Mouse (Mus musculus) intestine, postnatal 0 days (tissue): ENCODE results near the gene Cnot11. TPM values are rescaled to one million over a fixed set of nuclear protein-coding genes. Genes with fewer than 3 reads are reported as not detected.

Experiments used
- ATAC-seq: fragments of 200-750 bp; cut with Nextera tagmentation; 2 replicates; pipeline ENCODE4 v1.8.0; 2017; ENCODE audit warnings: mild to moderate bottlenecking, moderate TSS enrichment, moderate library complexity
- H3K27ac ChIP-seq: fragments of 300-500 bp; sonication (generic); 2 replicates; pipeline ENCODE4 v1.5.1; 2014; ENCODE audit warnings: mild to moderate bottlenecking, low read depth, low read length, moderate library complexity
- H3K27me3 ChIP-seq: fragments of 300-500 bp; sonication (generic); replicated peaks from 2 replicates; pipeline ENCODE4 v1.6.1; 2014; ENCODE audit warnings: low read length, mixed read lengths; ENCODE audit not compliant: control insufficient read depth, insufficient read depth
- H3K36me3 ChIP-seq: fragments of 300-500 bp; sonication (generic); 2 replicates; pipeline ENCODE4 v1.6.1; 2014; ENCODE audit warnings: mild to moderate bottlenecking, moderate library complexity; ENCODE audit not compliant: control insufficient read depth, insufficient read depth
- H3K4me1 ChIP-seq: fragments of 300-500 bp; sonication (generic); replicated peaks from 2 replicates; pipeline ENCODE4 v1.6.1; 2014; ENCODE audit warnings: antibody characterized with exemption, low read length, mixed read lengths; ENCODE audit not compliant: control insufficient read depth, insufficient read depth
- H3K4me2 ChIP-seq: fragments of 300-500 bp; sonication (generic); replicated peaks from 2 replicates; pipeline ENCODE4 v1.6.1; 2014; ENCODE audit warnings: low read depth, mild to moderate bottlenecking, moderate library complexity
- H3K4me3 ChIP-seq: fragments of 300-500 bp; sonication (generic); 2 replicates; pipeline ENCODE4 v1.5.1; 2014; ENCODE audit warnings: low read depth, low read length
- H3K9ac ChIP-seq: fragments of 300-500 bp; sonication (generic); 2 replicates; pipeline ENCODE4 v1.6.1; 2014; ENCODE audit warnings: mild to moderate bottlenecking, low read depth, low read length
- H3K9me3 ChIP-seq: fragments of 300-500 bp; sonication (generic); 2 replicates; pipeline ENCODE4 v1.6.1; 2016; ENCODE audit warnings: mixed run types; ENCODE audit not compliant: control insufficient read depth
- CTCF ChIP-seq: sonication (generic); IDR thresholded peaks from 2 replicates; pipeline ENCODE4 v1.5.1; 2016; ENCODE audit warnings: low read depth, mild to moderate bottlenecking, control low read depth, antibody characterized with exemption, moderate library complexity
- WGBS: fragments of 180-500 bp; shearing (Covaris S2); extraction: QIAGEN DNeasy Blood & Tissue Kit; methylation state at CpG from one replicate; pipeline ENCODE4 v1.1.7; 2014; 5-methylcytosine and 5-hydroxymethylcytosine counted together
- polyA plus RNA-seq: library from polyadenylated mRNA; unstranded; fragments of >200 nt; fragmentation: Nextera tagmentation; extraction: Ambion mirVana; gene quantifications from 2 replicates; pipeline ENCODE4 v1.2.1, GENCODE M21; 2015

The Cnot11 gene
- polyA plus RNA-seq, 1 experiment from 2014 or later = 13.5 TPM

- peak; percentile 87 for TF ChIP-seq CTCF
- Histone ChIP-seq H3K4me1 (no peaks in the 10 kb centered on the region; the same call in 1 of the 2 replicates), H3K4me2 (no peak overlapping the region), H3K27me3 (no peaks in the 10 kb centered on the region), H3K9ac (no peak overlapping the region), H3K27ac (no peak overlapping the region), H3K36me3 (no peaks in the 10 kb centered on the region), H3K4me3 (no peak overlapping the region), H3K9me3 (no peaks in the 10 kb centered on the region)
- no peak for ATAC-seq
- 34% methylated on average over 13 of the region's 13 CpGs for WGBS
Measured at GRCm38 (mm10) chr1:39530258-39530943, 4.4 kb upstream of the Cnot11 start.

- no peaks in the 10 kb centered on the region for H3K36me3 ChIP-seq
- TF ChIP-seq CTCF = no peak
- ATAC-seq = no peak
- no peak overlapping the region for H3K4me3 ChIP-seq
- no peak overlapping the region for H3K4me2 ChIP-seq
- no peaks in the 10 kb centered on the region; the same call in 1 of the 2 replicates for H3K4me1 ChIP-seq
- H3K27me3 ChIP-seq = no peaks in the 10 kb centered on the region
- no peaks in the 10 kb centered on the region for H3K9me3 ChIP-seq
- 58% methylated on average over 4 of the region's 4 CpGs for WGBS
- no peak overlapping the region for H3K27ac ChIP-seq
- no peak overlapping the region for H3K9ac ChIP-seq
Measured at GRCm38 (mm10) chr1:39531036-39531435, 3.8 kb upstream of the Cnot11 start.

- Histone ChIP-seq H3K27ac (no peak overlapping the region), H3K36me3 (peaks cover 14% of the 10 kb centered on the region), H3K4me2 (no peak overlapping the region), H3K9ac (no peak overlapping the region), H3K27me3 (no peaks in the 10 kb centered on the region), H3K4me3 (no peak overlapping the region), H3K9me3 (no peaks in the 10 kb centered on the region), H3K4me1 (peaks cover 3% of the 10 kb centered on the region; the same call in 1 of the 2 replicates)
- no peak for ATAC-seq
- TF ChIP-seq CTCF = no peak
- 45% methylated on average over 3 of the region's 3 CpGs for WGBS
Measured at GRCm38 (mm10) chr1:39533917-39534316, 875 bp upstream of the Cnot11 start.

GRCm38 (mm10) chr1:39535515-39536311 lies 921 bp downstream of the Cnot11 start:
- peaks cover 3% of the 10 kb centered on the region; the same call in 1 of the 2 replicates for H3K4me1 ChIP-seq
- H3K4me3 ChIP-seq = peak overlapping the region; percentile 97
- WGBS = under 1% methylated on average over 97 of the region's 100 CpGs
- peak overlapping the region; percentile 84 for H3K9ac ChIP-seq
- TF ChIP-seq CTCF = 0 out of 2 replicates have a peak, but pooled peaks have one; percentile 1
- H3K36me3 ChIP-seq = peaks cover 32% of the 10 kb centered on the region
- H3K9me3 ChIP-seq = 0 out of 2 replicates have a peak, but pooled peaks cover 5% of the 10 kb centered on the region
- H3K4me2 ChIP-seq = peak overlapping the region; percentile 97
- ATAC-seq = peak; percentile 89
- H3K27me3 ChIP-seq = no peaks in the 10 kb centered on the region
- peak overlapping the region; percentile 94 for H3K27ac ChIP-seq

GRCm38 (mm10) chr1:39536701-39537100 lies 1.9 kb downstream of the Cnot11 start:
- H3K27ac ChIP-seq = no peak overlapping the region
- no peak for TF ChIP-seq CTCF
- no peaks in the 10 kb centered on the region for H3K27me3 ChIP-seq
- peak; percentile 34 for ATAC-seq
- H3K9ac ChIP-seq = peak overlapping the region; percentile 84
- H3K36me3 ChIP-seq = peaks cover 38% of the 10 kb centered on the region
- peaks cover 3% of the 10 kb centered on the region; the same call in 1 of the 2 replicates for H3K4me1 ChIP-seq
- H3K4me2 ChIP-seq = peak overlapping the region; percentile 97
- H3K4me3 ChIP-seq = peak overlapping the region; percentile 97
- H3K9me3 ChIP-seq = 0 out of 2 replicates have a peak, but pooled peaks cover 5% of the 10 kb centered on the region
- 21% methylated on average over 7 of the region's 7 CpGs for WGBS
